Mouse (Mus musculus): ENCODE measurements around the gene Psg26.
"Not testable (repeated sequence)": the region's sequence is repeated elsewhere in the genome, so short reads cannot be mapped to it uniquely, and the experiment has no call there.

Gene Psg26

DNA sequence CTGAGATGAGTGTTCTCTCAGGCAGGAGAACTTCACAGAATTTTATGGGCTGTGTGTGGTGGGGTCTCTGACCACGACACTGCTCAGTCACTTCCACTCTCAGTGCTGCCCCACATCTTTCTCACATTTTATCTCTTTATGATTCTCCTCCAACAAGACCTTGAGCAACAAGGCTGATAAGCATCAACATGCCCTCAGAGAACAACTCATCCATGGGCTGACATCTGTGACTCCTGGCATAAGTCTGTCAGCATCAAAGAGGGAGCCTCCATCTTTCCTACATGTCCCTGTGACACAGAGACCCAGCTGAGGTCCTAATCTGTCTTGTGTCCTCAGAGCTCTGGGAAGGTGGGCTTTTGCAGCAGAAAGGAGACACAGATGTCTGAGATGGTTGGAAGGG lies at the start of gene Psg26:
TSS of gene Psg26 (minus strand) at position 101 of the 400 bp plus-strand sequence.
- no peak for DNase-seq

- DNase-seq, result no peak
Observed at GRCm38 (mm10) chr7:18533420-18533819, 49.4 kb upstream of the Psg26 start.

- no peak for DNase-seq
Observed at GRCm38 (mm10) chr7:18532169-18532568, 48.2 kb upstream of the Psg26 start, which contains the start of gene Psg25. Gene Psg25, minus strand, starts transcription at chr7:18532269.

GRCm38 (mm10) chr7:18524668-18525067 lies 40.7 kb upstream of the Psg26 start:
- no peak for DNase-seq

DNA sequence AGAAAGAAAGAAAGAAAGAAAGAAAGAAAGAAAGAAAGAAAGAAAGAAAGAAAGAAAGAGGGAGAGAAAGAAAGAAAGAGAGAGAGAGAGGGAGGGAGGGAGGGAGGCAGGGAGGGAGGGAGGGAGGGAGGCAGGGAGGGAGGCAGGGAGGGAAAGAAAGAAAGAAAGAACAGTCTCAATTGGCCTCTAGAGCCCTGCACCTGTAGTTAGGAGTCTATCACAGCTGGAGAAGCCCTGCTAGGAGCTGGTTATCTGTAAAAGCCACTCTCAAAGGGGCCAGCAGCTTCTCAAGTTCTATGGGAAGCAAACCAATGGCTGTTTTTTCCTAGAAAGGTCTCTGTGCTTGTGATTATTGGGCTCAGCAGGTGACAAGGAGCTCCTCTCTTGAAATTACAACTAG lies 28.9 kb upstream of the Psg26 start:
- not testable (repeated sequence) for DNase-seq

GRCm38 (mm10) chr7:18512417-18512816 lies 28.4 kb upstream of the Psg26 start:
- DNase-seq, result not testable (repeated sequence)

DNA sequence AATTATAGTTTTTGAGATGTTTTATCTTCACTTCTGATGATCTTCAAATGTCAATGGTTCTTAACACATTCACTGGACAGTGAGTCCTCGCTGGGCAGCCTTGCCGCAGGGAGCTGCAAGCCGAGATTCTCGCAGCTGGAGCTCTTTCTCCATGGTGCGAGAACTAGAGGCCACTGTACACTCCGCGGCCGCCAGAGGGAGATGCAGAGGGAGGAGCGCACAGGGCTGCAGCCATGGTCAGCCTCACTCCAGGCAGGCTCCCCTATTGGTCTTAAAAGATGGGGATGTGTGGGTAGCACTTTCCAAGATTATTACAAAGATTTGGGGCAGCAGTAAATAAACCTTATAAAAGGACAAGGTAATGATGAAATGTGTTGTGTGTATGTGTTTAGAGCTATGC lies 27.5 kb upstream of the Psg26 start:
- no peak for DNase-seq

GRCm38 (mm10) chr7:18431941-18432340 lies 52.0 kb downstream of the Psg26 start, which contains the start of gene Psg28:
Gene Psg28, minus strand, starts transcription at chr7:18432041.
- not testable (repeated sequence) for DNase-seq
